Mouse (Mus musculus): ENCODE measurements around the gene Usp43. TPM values are rescaled to one million over a fixed set of nuclear protein-coding genes. Genes with fewer than 3 reads are reported as not detected.

The Usp43 gene
- polyA plus RNA-seq, 1 experiment from 2014 or later = 0.56 TPM

DNA sequence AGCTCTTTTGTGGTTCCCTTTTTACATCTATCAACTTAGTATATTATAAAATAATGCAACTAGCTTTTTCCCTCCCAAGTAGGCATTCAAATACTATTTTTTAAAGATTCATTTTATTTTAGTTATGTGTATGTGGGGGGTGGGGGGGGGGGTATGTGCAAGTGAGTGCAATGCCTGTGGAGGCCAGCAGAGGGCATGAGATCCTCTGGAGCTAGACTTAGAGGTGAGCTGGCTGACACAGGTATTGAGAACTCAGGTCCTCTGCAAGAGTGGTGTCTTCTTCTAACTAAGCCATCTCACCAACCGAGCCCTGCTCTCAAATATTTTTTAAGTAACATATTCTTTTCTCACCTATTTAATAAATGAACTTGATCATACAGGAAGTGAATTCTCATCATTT is 116.4 kb downstream of the Usp43 start:
- 100% methylated on average over 1 of the region's 1 CpGs for WGBS
- H3K4me2 ChIP-seq (replicated peaks) = no peak overlapping the region
- ATAC-seq (ENCODE audit: low FRiP score) (no peak), DNase-seq (ENCODE audit: low spot score) (no peak)
- no peak overlapping the region for H3K9ac ChIP-seq
- no peaks in the 10 kb centered on the region for H3K27me3 ChIP-seq (ENCODE audit: control insufficient read depth, insufficient read depth, low read length)
- H3K4me1 ChIP-seq (replicated peaks; ENCODE audit: control insufficient read depth, insufficient read depth, low read length) = no peaks in the 10 kb centered on the region
- H3K9me3 ChIP-seq (ENCODE audit: control insufficient read depth, low read length) = no peaks in the 10 kb centered on the region
- no peak overlapping the region for H3K4me3 ChIP-seq (replicated peaks; ENCODE audit: low read length)
- no peaks in the 10 kb centered on the region for H3K36me3 ChIP-seq (replicated peaks; ENCODE audit: control insufficient read depth, insufficient read depth)
- no peak overlapping the region for H3K27ac ChIP-seq

Other genes with a start within 250 kb of the Usp43 start
- gene Rcvrn, start 226.8 kb downstream of the Usp43 start, polyA plus RNA-seq (2014; fragmentation: Nextera tagmentation; extraction: Ambion mirVana) = not detected in 2 replicates
- not detected in 2 replicates for gene Glp2r, start 151.0 kb downstream of the Usp43 start, polyA plus RNA-seq (2014; fragmentation: Nextera tagmentation; extraction: Ambion mirVana)
- not detected in 2 replicates for gene Gsg1l2, start 147.5 kb downstream of the Usp43 start, polyA plus RNA-seq (2014; fragmentation: Nextera tagmentation; extraction: Ambion mirVana)
- gene Dhrs7c, start 124.0 kb downstream of the Usp43 start, polyA plus RNA-seq (2014; fragmentation: Nextera tagmentation; extraction: Ambion mirVana) = not detected in 2 replicates
- gene Cfap52, start 43.5 kb upstream of the Usp43 start, polyA plus RNA-seq (2014; fragmentation: Nextera tagmentation; extraction: Ambion mirVana) = 5.1 and 8.8 TPM in 2 replicates
- gene Stx8, start 44.0 kb upstream of the Usp43 start, polyA plus RNA-seq (2014; fragmentation: Nextera tagmentation; extraction: Ambion mirVana) = 61.5 and 67.1 TPM in 2 replicates